Mouse (Mus musculus) intestine, embryonic 15.5 days (tissue): ENCODE results near the gene Fam117b. TPM values are rescaled to one million over a fixed set of nuclear protein-coding genes. Genes with fewer than 3 reads are reported as not detected.

ENCODE experiments used
- ATAC-seq: fragments of 200-750 bp; cut with Nextera tagmentation; 2 replicates; pipeline ENCODE4 v1.8.0; 2017; ENCODE audit warnings: moderate TSS enrichment, moderate library complexity
- H3K27ac ChIP-seq: fragments of 300-500 bp; sonication (generic); 2 replicates; pipeline ENCODE4 v1.5.1; 2015; ENCODE audit warnings: mild to moderate bottlenecking, inconsistent platforms
- H3K27me3 ChIP-seq: fragments of 300-500 bp; sonication (generic); replicated peaks from 2 replicates; pipeline ENCODE4 v1.6.1; 2015; ENCODE audit warnings: inconsistent platforms
- H3K36me3 ChIP-seq: fragments of 300-500 bp; sonication (generic); 2 replicates; pipeline ENCODE4 v1.6.1; 2015; ENCODE audit warnings: inconsistent platforms
- H3K4me1 ChIP-seq: fragments of 300-500 bp; sonication (generic); replicated peaks from 2 replicates; pipeline ENCODE4 v1.6.1; 2015; ENCODE audit warnings: inconsistent platforms
- H3K4me2 ChIP-seq: fragments of 300-500 bp; sonication (generic); replicated peaks from 2 replicates; pipeline ENCODE4 v1.6.1; 2015; ENCODE audit warnings: mild to moderate bottlenecking, inconsistent platforms
- H3K4me3 ChIP-seq: fragments of 300-500 bp; sonication (generic); replicated peaks from 2 replicates; pipeline ENCODE4 v1.5.1; 2015; ENCODE audit warnings: inconsistent platforms
- H3K9ac ChIP-seq: fragments of 300-500 bp; sonication (generic); 2 replicates; pipeline ENCODE4 v1.6.1; 2015; ENCODE audit warnings: inconsistent platforms
- H3K9me3 ChIP-seq: fragments of 300-500 bp; sonication (generic); 2 replicates; pipeline ENCODE4 v1.6.1; 2016; ENCODE audit warnings: inconsistent platforms
- WGBS: fragments of 180-500 bp; shearing (Covaris S2); methylation state at CpG from one replicate; pipeline ENCODE4 v1.1.7; 2015; 5-methylcytosine and 5-hydroxymethylcytosine counted together
- polyA plus RNA-seq: library from polyadenylated mRNA; unstranded; fragments of >200 nt; fragmentation: Nextera tagmentation; extraction: Ambion mirVana; gene quantifications from 2 replicates; pipeline ENCODE4 v1.2.1, GENCODE M21; 2015

Gene Fam117b
- polyA plus RNA-seq, 1 experiment from 2014 or later, result 7.8 TPM

GRCm38 (mm10) chr1:59915843-59916610 lies 3.2 kb downstream of the Fam117b start:
- Histone ChIP-seq H3K4me3 (no peak overlapping the region), H3K9me3 (no peaks in the 10 kb centered on the region), H3K27me3 (no peaks in the 10 kb centered on the region), H3K36me3 (no peaks in the 10 kb centered on the region), H3K4me2 (no peak overlapping the region), H3K4me1 (peaks cover 10% of the 10 kb centered on the region; the same call in 1 of the 2 replicates), H3K9ac (no peak overlapping the region), H3K27ac (no peak overlapping the region)
- WGBS, result 70% methylated on average over 10 of the region's 10 CpGs
- no peak for ATAC-seq

- no peak for ATAC-seq
- H3K27me3 ChIP-seq, result no peaks in the 10 kb centered on the region
- peaks cover 10% of the 10 kb centered on the region; the same call in 1 of the 2 replicates for H3K4me1 ChIP-seq
- no peaks in the 10 kb centered on the region for H3K9me3 ChIP-seq
- H3K4me2 ChIP-seq, result no peak overlapping the region
- 65% methylated on average over 3 of the region's 3 CpGs for WGBS
- H3K9ac ChIP-seq, result no peak overlapping the region
- H3K27ac ChIP-seq, result no peak overlapping the region
- no peaks in the 10 kb centered on the region for H3K36me3 ChIP-seq
- no peak overlapping the region for H3K4me3 ChIP-seq
These were observed 4.6 kb downstream of the Fam117b start for GRCm38 (mm10) chr1:59917401-59917800.

GRCm38 (mm10) chr1:59918075-59918474 lies 5.3 kb downstream of the Fam117b start:
- Histone ChIP-seq H3K9me3 (no peaks in the 10 kb centered on the region), H3K4me1 (peaks cover 10% of the 10 kb centered on the region; the same call in 1 of the 2 replicates), H3K36me3 (no peaks in the 10 kb centered on the region), H3K27ac (no peak overlapping the region), H3K4me2 (no peak overlapping the region), H3K4me3 (no peak overlapping the region), H3K27me3 (no peaks in the 10 kb centered on the region), H3K9ac (no peak overlapping the region)
- no peak for ATAC-seq

GRCm38 (mm10) chr1:59923201-59923600 lies 10.4 kb downstream of the Fam117b start:
- Histone ChIP-seq H3K4me3 (no peak overlapping the region), H3K27ac (no peak overlapping the region)
- no peak for ATAC-seq

GRCm38 (mm10) chr1:59923673-59924072 lies 10.9 kb downstream of the Fam117b start:
- no peaks in the 10 kb centered on the region for H3K27me3 ChIP-seq
- H3K9me3 ChIP-seq, result no peaks in the 10 kb centered on the region
- H3K4me2 ChIP-seq, result no peak overlapping the region
- no peak overlapping the region for H3K4me3 ChIP-seq
- no peaks in the 10 kb centered on the region for H3K36me3 ChIP-seq
- WGBS, result 84% methylated on average over 1 of the region's 1 CpGs
- no peak overlapping the region for H3K9ac ChIP-seq
- no peak for ATAC-seq
- no peak overlapping the region for H3K27ac ChIP-seq
- no peaks in the 10 kb centered on the region for H3K4me1 ChIP-seq

More at GRCm38 (mm10) chr1:59923201-59923600, 10.4 kb downstream of the Fam117b start:
- Histone ChIP-seq H3K4me1 (no peaks in the 10 kb centered on the region), H3K4me2 (no peak overlapping the region), H3K36me3 (no peaks in the 10 kb centered on the region), H3K9ac (no peak overlapping the region), H3K9me3 (no peaks in the 10 kb centered on the region), H3K27me3 (no peaks in the 10 kb centered on the region)
- WGBS, result 53% methylated on average over 1 of the region's 1 CpGs

- H3K9ac ChIP-seq, result no peak overlapping the region
- no peak for ATAC-seq
- 94% methylated on average over 2 of the region's 2 CpGs for WGBS
- H3K4me2 ChIP-seq, result no peak overlapping the region
- no peaks in the 10 kb centered on the region for H3K9me3 ChIP-seq
- H3K27me3 ChIP-seq, result no peaks in the 10 kb centered on the region
- no peak overlapping the region for H3K27ac ChIP-seq
- no peaks in the 10 kb centered on the region for H3K36me3 ChIP-seq
- H3K4me3 ChIP-seq, result no peak overlapping the region
- H3K4me1 ChIP-seq, result no peaks in the 10 kb centered on the region
These were observed 11.6 kb downstream of the Fam117b start for GRCm38 (mm10) chr1:59924411-59924810.

- H3K9ac ChIP-seq, result no peak overlapping the region
- no peak overlapping the region for H3K27ac ChIP-seq
- H3K27me3 ChIP-seq, result no peaks in the 10 kb centered on the region
- no peak for ATAC-seq
- H3K4me3 ChIP-seq, result no peak overlapping the region
- H3K4me1 ChIP-seq, result no peaks in the 10 kb centered on the region
- H3K4me2 ChIP-seq, result no peak overlapping the region
- WGBS, result 80% methylated on average over 3 of the region's 3 CpGs
- no peaks in the 10 kb centered on the region for H3K9me3 ChIP-seq
- H3K36me3 ChIP-seq, result no peaks in the 10 kb centered on the region
These were observed 13.3 kb downstream of the Fam117b start for GRCm38 (mm10) chr1:59926021-59926672.

- Histone ChIP-seq H3K4me3 (no peak overlapping the region), H3K36me3 (no peaks in the 10 kb centered on the region), H3K27ac (no peak overlapping the region), H3K4me2 (no peak overlapping the region), H3K9me3 (no peaks in the 10 kb centered on the region), H3K27me3 (no peaks in the 10 kb centered on the region), H3K4me1 (no peaks in the 10 kb centered on the region), H3K9ac (no peak overlapping the region)
- WGBS, result 90% methylated on average over 2 of the region's 2 CpGs
- no peak for ATAC-seq
These were observed 14.4 kb downstream of the Fam117b start for GRCm38 (mm10) chr1:59927131-59927680.

- H3K9me3 ChIP-seq, result no peaks in the 10 kb centered on the region
- no peak for ATAC-seq
- H3K27me3 ChIP-seq, result no peaks in the 10 kb centered on the region
- H3K9ac ChIP-seq, result no peak overlapping the region
- no peaks in the 10 kb centered on the region for H3K4me1 ChIP-seq
- no peaks in the 10 kb centered on the region for H3K36me3 ChIP-seq
- H3K27ac ChIP-seq, result no peak overlapping the region
- H3K4me2 ChIP-seq, result no peak overlapping the region
- no peak overlapping the region for H3K4me3 ChIP-seq
These were observed 18.1 kb downstream of the Fam117b start for GRCm38 (mm10) chr1:59930926-59931325.

- no peak for ATAC-seq
- Histone ChIP-seq H3K9ac (no peak overlapping the region), H3K4me1 (no peaks in the 10 kb centered on the region), H3K9me3 (no peaks in the 10 kb centered on the region), H3K36me3 (no peaks in the 10 kb centered on the region), H3K4me3 (no peak overlapping the region), H3K4me2 (no peak overlapping the region), H3K27me3 (no peaks in the 10 kb centered on the region), H3K27ac (no peak overlapping the region)
- WGBS, result 95% methylated on average over 2 of the region's 2 CpGs
These were observed 20.2 kb downstream of the Fam117b start for GRCm38 (mm10) chr1:59932991-59933390.

GRCm38 (mm10) chr1:59941063-59941462 lies 28.3 kb downstream of the Fam117b start:
- Histone ChIP-seq H3K9me3 (no peaks in the 10 kb centered on the region), H3K27ac (no peak overlapping the region), H3K4me1 (no peaks in the 10 kb centered on the region), H3K4me3 (no peak overlapping the region), H3K36me3 (no peaks in the 10 kb centered on the region), H3K9ac (no peak overlapping the region), H3K27me3 (no peaks in the 10 kb centered on the region), H3K4me2 (no peak overlapping the region)
- 98% methylated on average over 1 of the region's 1 CpGs for WGBS
- no peak for ATAC-seq

- Histone ChIP-seq H3K9ac (no peak overlapping the region), H3K4me2 (no peak overlapping the region), H3K9me3 (no peaks in the 10 kb centered on the region), H3K27me3 (no peaks in the 10 kb centered on the region), H3K4me1 (no peaks in the 10 kb centered on the region), H3K36me3 (no peaks in the 10 kb centered on the region), H3K27ac (no peak overlapping the region), H3K4me3 (no peak overlapping the region)
- ATAC-seq, result no peak
- WGBS, result 69% methylated on average over 6 of the region's 6 CpGs
These were observed 29.4 kb downstream of the Fam117b start for GRCm38 (mm10) chr1:59942057-59942790.
